Mouse (Mus musculus) midbrain, embryonic 16.5 days (tissue): Measurements from ENCODE around the gene Efna1. TPM values are rescaled to one million over a fixed set of nuclear protein-coding genes. Genes with fewer than 3 reads are reported as not detected.

Experiments used
- ATAC-seq: fragments of 200-750 bp; cut with Nextera tagmentation; 2 replicates; pipeline ENCODE4 v1.8.0; 2017; ENCODE audit warnings: moderate TSS enrichment
- H3K27ac ChIP-seq: fragments of 300-500 bp; sonication (generic); 2 replicates; pipeline ENCODE4 v1.5.1; 2014; ENCODE audit warnings: mild to moderate bottlenecking, low read length, mixed read lengths
- H3K27me3 ChIP-seq: fragments of 300-500 bp; sonication (generic); 2 replicates; pipeline ENCODE4 v1.6.1; 2014; ENCODE audit warnings: low read depth, low read length, mixed read lengths; ENCODE audit not compliant: control insufficient read depth, insufficient read depth
- H3K36me3 ChIP-seq: fragments of 300-500 bp; sonication (generic); 2 replicates; pipeline ENCODE4 v1.6.1; 2014; ENCODE audit warnings: mild to moderate bottlenecking, low read length, moderate library complexity, mixed read lengths; ENCODE audit not compliant: control insufficient read depth, insufficient read depth
- H3K4me1 ChIP-seq: fragments of 300-500 bp; sonication (generic); 2 replicates; pipeline ENCODE4 v1.6.1; 2014; ENCODE audit warnings: mild to moderate bottlenecking, low read length, mixed read lengths; ENCODE audit not compliant: control insufficient read depth, insufficient read depth
- H3K4me2 ChIP-seq: fragments of 300-500 bp; sonication (generic); 2 replicates; pipeline ENCODE4 v1.6.1; 2014; ENCODE audit warnings: mild to moderate bottlenecking, low read length, mixed read lengths
- H3K4me3 ChIP-seq: fragments of 300-500 bp; sonication (generic); 2 replicates; pipeline ENCODE4 v1.5.1; 2014; ENCODE audit warnings: low read depth, mild to moderate bottlenecking, low read length, moderate library complexity, mixed read lengths
- H3K9ac ChIP-seq: fragments of 300-500 bp; sonication (generic); 2 replicates; pipeline ENCODE4 v1.6.1; 2014; ENCODE audit warnings: low read depth, low read length, mixed read lengths
- H3K9me3 ChIP-seq: fragments of 300-500 bp; sonication (generic); replicated peaks from 2 replicates; pipeline ENCODE4 v1.6.1; 2014; ENCODE audit warnings: mild to moderate bottlenecking, low read length, mixed read lengths; ENCODE audit not compliant: control insufficient read depth, poor library complexity, severe bottlenecking
- WGBS: fragments of 180-500 bp; shearing (Covaris S2); extraction: QIAGEN DNeasy Blood & Tissue Kit; methylation state at CpG from one replicate; pipeline ENCODE4 v1.1.7; 2014; 5-methylcytosine and 5-hydroxymethylcytosine counted together
- polyA plus RNA-seq: library from polyadenylated mRNA; unstranded; fragments of >200 nt; fragmentation: Nextera tagmentation; extraction: Ambion mirVana; gene quantifications from 2 replicates; pipeline ENCODE4 v1.2.1, GENCODE M21; 2015

Efna1 gene
- polyA plus RNA-seq, 1 experiment from 2014 or later: 6.8 TPM

GRCm38 (mm10) chr3:89236516-89236915 lies 44.4 kb downstream of the Efna1 start:
- no peak overlapping the region for H3K4me2 ChIP-seq
- peaks cover 72% of the 10 kb centered on the region for H3K36me3 ChIP-seq
- no peaks in the 10 kb centered on the region for H3K27me3 ChIP-seq
- no peaks in the 10 kb centered on the region for H3K4me1 ChIP-seq
- 92% methylated on average over 10 of the region's 10 CpGs for WGBS
- no peaks in the 10 kb centered on the region for H3K9me3 ChIP-seq
- no peak overlapping the region for H3K27ac ChIP-seq
- no peak overlapping the region for H3K9ac ChIP-seq
- H3K4me3 ChIP-seq: no peak overlapping the region
- no peak for ATAC-seq

- H3K4me2 ChIP-seq: no peak overlapping the region
- no peak overlapping the region for H3K4me3 ChIP-seq
- H3K4me1 ChIP-seq: no peaks in the 10 kb centered on the region
- WGBS: 88% methylated on average over 14 of the region's 14 CpGs
- no peaks in the 10 kb centered on the region for H3K27me3 ChIP-seq
- H3K36me3 ChIP-seq: peaks cover 49% of the 10 kb centered on the region
- no peak overlapping the region for H3K27ac ChIP-seq
- H3K9me3 ChIP-seq: no peaks in the 10 kb centered on the region
- ATAC-seq: no peak
- H3K9ac ChIP-seq: no peak overlapping the region
Measured at GRCm38 (mm10) chr3:89233562-89234110, 47.3 kb downstream of the Efna1 start.

GRCm38 (mm10) chr3:89232614-89233013 lies 48.3 kb downstream of the Efna1 start:
- ATAC-seq: no peak
- Histone ChIP-seq H3K27ac (no peak overlapping the region), H3K4me3 (no peak overlapping the region), H3K9me3 (no peaks in the 10 kb centered on the region), H3K27me3 (no peaks in the 10 kb centered on the region), H3K4me2 (no peak overlapping the region), H3K4me1 (peaks cover 5% of the 10 kb centered on the region), H3K36me3 (peaks cover 41% of the 10 kb centered on the region), H3K9ac (no peak overlapping the region)
- 75% methylated on average over 6 of the region's 6 CpGs for WGBS

GRCm38 (mm10) chr3:89231772-89232275 lies 49.1 kb downstream of the Efna1 start:
- no peak overlapping the region for H3K27ac ChIP-seq
- no peak overlapping the region for H3K4me3 ChIP-seq
- H3K27me3 ChIP-seq: no peaks in the 10 kb centered on the region
- H3K4me2 ChIP-seq: no peak overlapping the region
- ATAC-seq: no peak
- 86% methylated on average over 16 of the region's 16 CpGs for WGBS
- H3K9ac ChIP-seq: no peak overlapping the region
- H3K4me1 ChIP-seq: peaks cover 12% of the 10 kb centered on the region
- H3K9me3 ChIP-seq: no peaks in the 10 kb centered on the region
- H3K36me3 ChIP-seq: peaks cover 34% of the 10 kb centered on the region

- 80% methylated on average over 7 of the region's 7 CpGs for WGBS
- Histone ChIP-seq H3K4me3 (no peak overlapping the region), H3K4me2 (no peak overlapping the region), H3K27me3 (no peaks in the 10 kb centered on the region), H3K4me1 (peaks cover 17% of the 10 kb centered on the region), H3K9ac (no peak overlapping the region), H3K36me3 (peaks cover 29% of the 10 kb centered on the region), H3K27ac (no peak overlapping the region), H3K9me3 (no peaks in the 10 kb centered on the region)
- no peak for ATAC-seq
Measured at GRCm38 (mm10) chr3:89231345-89231744, 49.6 kb downstream of the Efna1 start.

GRCm38 (mm10) chr3:89230561-89230960 lies 50.4 kb downstream of the Efna1 start:
- no peak overlapping the region for H3K27ac ChIP-seq
- H3K9ac ChIP-seq: no peak overlapping the region
- 98% methylated on average over 2 of the region's 2 CpGs for WGBS
- H3K27me3 ChIP-seq: no peaks in the 10 kb centered on the region
- no peaks in the 10 kb centered on the region for H3K9me3 ChIP-seq
- peaks cover 25% of the 10 kb centered on the region for H3K36me3 ChIP-seq
- no peak overlapping the region for H3K4me3 ChIP-seq
- H3K4me1 ChIP-seq: peaks cover 25% of the 10 kb centered on the region
- H3K4me2 ChIP-seq: no peak overlapping the region
- no peak for ATAC-seq

- Histone ChIP-seq H3K27ac (no peak overlapping the region), H3K9me3 (no peaks in the 10 kb centered on the region), H3K36me3 (peaks cover 14% of the 10 kb centered on the region), H3K9ac (no peak overlapping the region), H3K4me2 (no peak overlapping the region), H3K4me1 (peaks cover 38% of the 10 kb centered on the region), H3K4me3 (no peak overlapping the region), H3K27me3 (no peaks in the 10 kb centered on the region)
- no peak for ATAC-seq
- WGBS: 61% methylated on average over 4 of the region's 4 CpGs
Measured at GRCm38 (mm10) chr3:89229276-89229675, 51.7 kb downstream of the Efna1 start.

GRCm38 (mm10) chr3:89228836-89229235 lies 52.1 kb downstream of the Efna1 start, which contains the start of gene Muc1:
Gene Muc1 (plus strand): TSS chr3:89229057.
- Histone ChIP-seq H3K4me1 (peaks cover 41% of the 10 kb centered on the region), H3K4me3 (peak within 1 kb of the TSS; percentile 43), H3K36me3 (peaks cover 10% of the 10 kb centered on the region), H3K4me2 (peak within 1 kb of the TSS; percentile 78), H3K9ac (peak within 1 kb of the TSS; percentile 50), H3K27me3 (no peaks in the 10 kb centered on the region), H3K27ac (peak within 1 kb of the TSS; percentile 90), H3K9me3 (no peaks in the 10 kb centered on the region)
- ATAC-seq: no peak
- WGBS: 35% methylated on average over 10 of the region's 10 CpGs

- 0 out of 2 replicates have a peak, but pooled peaks have one; percentile 32 for ATAC-seq
- peaks cover 47% of the 10 kb centered on the region for H3K4me1 ChIP-seq
- WGBS: under 1% methylated on average over 18 of the region's 20 CpGs
Measured at GRCm38 (mm10) chr3:89228180-89228549, 52.8 kb downstream of the Efna1 start.

More at GRCm38 (mm10) chr3:89228180-89228549, 52.8 kb downstream of the Efna1 start:
- peak overlapping the region; percentile 50 for H3K9ac ChIP-seq
- peak overlapping the region; percentile 78 for H3K4me2 ChIP-seq
- H3K36me3 ChIP-seq: peaks cover 3% of the 10 kb centered on the region
- peak overlapping the region; percentile 90 for H3K27ac ChIP-seq
- no peaks in the 10 kb centered on the region for H3K27me3 ChIP-seq
- H3K4me3 ChIP-seq: peak overlapping the region; percentile 43
- H3K9me3 ChIP-seq: no peaks in the 10 kb centered on the region
